Mouse (Mus musculus): ENCODE data around the gene Fv1.

- TF ChIP-seq CTCF (IDR thresholded peaks at IDR 0.05; ENCODE audit: control insufficient read depth, insufficient read depth, insufficient replicate concordance, low read depth, low read length) (no peak), POLR2A (IDR thresholded peaks at IDR 0.05; ENCODE audit: control insufficient read depth, low read depth, low read length) (no peak)
These were observed 27.1 kb downstream of the Fv1 start for GRCm38 (mm10) chr4:147895815-147896330.

Measured in testis, adult 2 months (tissue).